Mouse (Mus musculus): ENCODE measurements around the gene Reck. TPM values are rescaled to one million over a fixed set of nuclear protein-coding genes. Genes with fewer than 3 reads are reported as not detected.

Reck gene
- polyA plus RNA-seq, 1 experiment from 2014 or later: 6.0 TPM

GRCm38 (mm10) chr4:43988976-43989375 is 113.6 kb downstream of the Reck start:
- no peaks in the 10 kb centered on the region for H3K36me3 ChIP-seq
- WGBS: 87% methylated on average over 3 of the region's 3 CpGs
- H3K27ac ChIP-seq: no peak overlapping the region
- H3K9me3 ChIP-seq: no peaks in the 10 kb centered on the region
- no peak overlapping the region for H3K9ac ChIP-seq (replicated peaks)
- H3K27me3 ChIP-seq: peaks cover 14% of the 10 kb centered on the region
- no peaks in the 10 kb centered on the region for H3K4me1 ChIP-seq (replicated peaks)
- no peak for ATAC-seq
- H3K4me3 ChIP-seq (replicated peaks): no peak overlapping the region
- no peak overlapping the region for H3K4me2 ChIP-seq (replicated peaks)

DNA sequence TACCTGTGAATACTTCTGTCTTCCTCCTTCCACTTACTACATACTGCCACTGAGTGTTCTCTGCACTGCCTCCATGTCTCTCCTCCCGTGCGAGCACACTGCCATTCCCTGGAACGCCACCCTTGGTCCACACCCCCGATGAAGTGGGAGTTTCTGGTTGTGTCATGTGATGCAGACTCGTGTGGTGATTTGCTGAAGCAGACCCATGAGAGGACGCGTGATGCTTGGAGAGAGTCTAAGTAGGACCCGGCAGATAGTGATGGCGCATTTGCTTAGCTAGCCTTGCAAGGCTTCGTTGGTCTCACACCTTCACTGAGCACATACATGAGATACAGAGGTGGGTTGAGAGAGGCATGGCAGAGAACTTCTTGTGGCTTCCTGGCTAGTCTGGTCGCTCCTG is 117.7 kb downstream of the Reck start:
- Histone ChIP-seq H3K27ac (no peak overlapping the region), H3K36me3 (no peaks in the 10 kb centered on the region), H3K4me3 (replicated peaks) (no peak overlapping the region), H3K9me3 (no peaks in the 10 kb centered on the region), H3K4me1 (replicated peaks) (no peaks in the 10 kb centered on the region), H3K9ac (replicated peaks) (no peak overlapping the region), H3K27me3 (no peaks in the 10 kb centered on the region), H3K4me2 (replicated peaks) (no peak overlapping the region)
- WGBS: 93% methylated on average over 11 of the region's 11 CpGs
- ATAC-seq: no peak

- ATAC-seq: no peak
- 79% methylated on average over 2 of the region's 2 CpGs for WGBS
- Histone ChIP-seq H3K27me3 (no peaks in the 10 kb centered on the region), H3K4me2 (replicated peaks) (no peak overlapping the region), H3K9me3 (no peaks in the 10 kb centered on the region), H3K9ac (replicated peaks) (no peak overlapping the region), H3K36me3 (no peaks in the 10 kb centered on the region), H3K4me3 (replicated peaks) (no peak overlapping the region), H3K27ac (no peak overlapping the region), H3K4me1 (replicated peaks) (no peaks in the 10 kb centered on the region)
Observed at GRCm38 (mm10) chr4:43994342-43994741, 119.0 kb downstream of the Reck start.

Other genes starting within 250 kb of the Reck start
- gene Npr2, start 243.6 kb upstream of the Reck start, polyA plus RNA-seq (2015; fragmentation: Nextera tagmentation; extraction: Ambion mirVana): 13.8 and 14.7 TPM in 2 replicates
- gene Spag8, start 221.9 kb upstream of the Reck start, polyA plus RNA-seq (2015; fragmentation: Nextera tagmentation; extraction: Ambion mirVana): 5.5 and 5.6 TPM in 2 replicates
- 75.6 and 77.9 TPM in 2 replicates for gene Hint2, start 219.1 kb upstream of the Reck start, polyA plus RNA-seq (2015; fragmentation: Nextera tagmentation; extraction: Ambion mirVana)
- 16.3 and 17.1 TPM in 2 replicates for gene Tmem8b, start 206.6 kb upstream of the Reck start, polyA plus RNA-seq (2015; fragmentation: Nextera tagmentation; extraction: Ambion mirVana)
- gene Fam221b, start 206.4 kb upstream of the Reck start, polyA plus RNA-seq (2015; fragmentation: Nextera tagmentation; extraction: Ambion mirVana): 1.8 and 2.4 TPM in 2 replicates
- gene Olfr70, start 174.7 kb upstream of the Reck start, polyA plus RNA-seq (2015; fragmentation: Nextera tagmentation; extraction: Ambion mirVana): 0.08 TPM in 1 of 2 replicates, not detected in the other
- 0.08 and 0.10 TPM in 2 replicates for gene Olfr71, start 165.3 kb upstream of the Reck start, polyA plus RNA-seq (2015; fragmentation: Nextera tagmentation; extraction: Ambion mirVana)
- 0.13 and 0.35 TPM in 2 replicates for gene Hrct1, start 148.3 kb upstream of the Reck start, polyA plus RNA-seq (2015; fragmentation: Nextera tagmentation; extraction: Ambion mirVana)
- 0.05 TPM in 1 of 2 replicates, not detected in the other for gene Spaar, start 145.5 kb upstream of the Reck start, polyA plus RNA-seq (2015; fragmentation: Nextera tagmentation; extraction: Ambion mirVana)
- not detected in 2 replicates for gene Olfr159, start 104.5 kb upstream of the Reck start, polyA plus RNA-seq (2015; fragmentation: Nextera tagmentation; extraction: Ambion mirVana)
- not detected in 2 replicates for gene Olfr156, start 51.6 kb upstream of the Reck start, polyA plus RNA-seq (2015; fragmentation: Nextera tagmentation; extraction: Ambion mirVana)
- gene Olfr157, start 35.3 kb upstream of the Reck start, polyA plus RNA-seq (2015; fragmentation: Nextera tagmentation; extraction: Ambion mirVana): not detected in 2 replicates
- gene Olfr155, start 24.0 kb upstream of the Reck start, polyA plus RNA-seq (2015; fragmentation: Nextera tagmentation; extraction: Ambion mirVana): not detected in 2 replicates
- 33.7 and 35.3 TPM in 2 replicates for gene Glipr2, start 81.9 kb downstream of the Reck start, polyA plus RNA-seq (2015; fragmentation: Nextera tagmentation; extraction: Ambion mirVana)
- not detected in 2 replicates for gene Ccin, start 108.0 kb downstream of the Reck start, polyA plus RNA-seq (2015; fragmentation: Nextera tagmentation; extraction: Ambion mirVana)
- 275 TPM in 2 replicates for gene Clta, start 128.9 kb downstream of the Reck start, polyA plus RNA-seq (2015; fragmentation: Nextera tagmentation; extraction: Ambion mirVana)
- gene Gne, start 208.6 kb downstream of the Reck start, polyA plus RNA-seq (2015; fragmentation: Nextera tagmentation; extraction: Ambion mirVana): 20.4 and 21.3 TPM in 2 replicates